Mouse (Mus musculus): ENCODE measurements at regions not wholly inside any gene's neighbourhood (a gene's known extent, or its start where the extent isn't known, plus 50 kb on each side); places are given as distances from the start of the nearest gene placed in this dataset.
"Not testable (repeated sequence)": the region's sequence is repeated elsewhere in the genome, so short reads cannot be mapped to it uniquely, and the experiment has no call there.

DNA sequence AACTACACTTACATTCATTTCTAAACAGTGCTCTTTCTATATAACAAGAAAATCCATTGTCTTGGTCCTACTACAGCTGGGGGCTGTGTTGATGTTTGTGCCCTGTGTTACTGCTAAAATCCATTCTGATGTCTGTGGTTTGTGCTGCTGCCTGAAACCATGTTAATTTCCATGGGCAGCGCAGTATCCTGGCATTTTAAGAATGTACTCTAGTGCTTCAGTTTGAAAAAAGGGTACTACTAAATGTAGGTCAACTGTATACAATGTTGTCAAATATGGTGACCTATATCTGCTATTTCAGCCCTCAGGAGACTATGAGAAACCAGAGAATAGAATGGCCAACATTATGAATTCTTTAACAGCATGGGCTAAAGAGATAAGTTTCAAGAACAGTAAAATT, 1052.2 kb downstream of the Hace1 start:
- DNase-seq (ENCODE audit: low read depth, low spot score) = no peak
- POLR2A ChIA-PET = no interaction called here
- no peaks in the 10 kb centered on the region for H3K27me3 ChIP-seq
- no peak for ATAC-seq
- CTCF ChIA-PET = no interaction called here
- TF ChIP-seq CTCF (IDR thresholded peaks at IDR 0.05) = no peak
- in situ Hi-C loops (cut with MboI; ENCODE audit: low pct_unique_long_range_greater_than_20kb) = no loop called here

DNA sequence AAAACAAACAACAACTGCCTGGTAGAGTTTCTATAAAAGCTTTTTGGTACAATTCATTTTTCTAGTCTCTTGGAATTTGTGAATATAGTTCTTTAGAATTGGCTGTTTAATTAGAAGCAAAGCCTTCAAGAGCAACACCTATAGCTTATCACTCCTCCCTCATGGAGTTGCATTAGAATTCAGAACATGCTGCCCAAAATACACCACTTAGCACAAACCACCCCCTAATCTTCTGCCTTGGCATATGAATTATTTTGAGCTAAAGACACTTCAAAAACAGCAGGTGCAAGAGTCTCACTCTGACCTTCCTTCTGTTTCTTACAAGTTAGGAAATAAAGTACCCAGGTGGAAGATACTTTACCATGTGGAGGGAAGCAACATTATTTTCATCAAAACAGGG, 1085.4 kb downstream of the Hace1 start:
- no peak for TF ChIP-seq CTCF (IDR thresholded peaks at IDR 0.05)
- ChIA-PET POLR2A (no interaction called here), CTCF (interaction anchor here (1.2 kb wide), 1 partner anchor 33 kb away, joined by 3 read pairs; no protein-coding TSS in a partner anchor)
- ATAC-seq = no peak
- H3K27me3 ChIP-seq = no peaks in the 10 kb centered on the region
- in situ Hi-C loops (cut with MboI; ENCODE audit: low pct_unique_long_range_greater_than_20kb) = no loop called here
- DNase-seq (ENCODE audit: low read depth, low spot score) = no peak

DNA sequence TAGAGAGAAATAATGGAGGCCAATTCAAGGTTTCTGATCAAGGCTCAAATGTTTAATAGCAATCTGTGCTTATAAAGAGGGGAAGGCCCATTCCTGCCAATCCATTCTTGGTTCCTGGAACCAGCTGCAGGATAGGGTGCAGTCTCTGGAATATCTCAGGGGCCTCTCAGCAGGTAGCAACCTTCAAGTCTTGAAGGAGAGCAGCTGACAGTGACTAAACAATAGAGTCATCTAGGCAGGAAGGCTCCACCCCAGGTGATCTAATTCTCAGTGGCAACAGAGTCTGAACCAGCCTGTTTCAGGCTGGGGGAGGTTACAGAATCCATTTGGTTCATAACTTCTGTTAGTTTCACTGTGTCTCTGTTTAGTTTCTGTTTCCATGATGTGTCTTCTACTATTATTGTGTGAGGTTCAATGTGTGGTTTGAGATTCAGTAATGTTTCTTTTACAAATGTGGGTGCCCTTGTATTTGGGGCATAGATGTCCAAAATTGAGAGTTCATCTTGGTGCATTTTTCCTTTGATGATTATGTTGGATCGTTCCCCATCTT, 1112.3 kb downstream of the Hace1 start:
- POLR2A ChIA-PET; DNase-seq (ENCODE audit: low read depth, low spot score); H3K27me3 ChIP-seq; CTCF ChIA-PET; in situ Hi-C loops (cut with MboI; ENCODE audit: low pct_unique_long_range_greater_than_20kb); ATAC-seq: not testable (repeated sequence)

DNA sequence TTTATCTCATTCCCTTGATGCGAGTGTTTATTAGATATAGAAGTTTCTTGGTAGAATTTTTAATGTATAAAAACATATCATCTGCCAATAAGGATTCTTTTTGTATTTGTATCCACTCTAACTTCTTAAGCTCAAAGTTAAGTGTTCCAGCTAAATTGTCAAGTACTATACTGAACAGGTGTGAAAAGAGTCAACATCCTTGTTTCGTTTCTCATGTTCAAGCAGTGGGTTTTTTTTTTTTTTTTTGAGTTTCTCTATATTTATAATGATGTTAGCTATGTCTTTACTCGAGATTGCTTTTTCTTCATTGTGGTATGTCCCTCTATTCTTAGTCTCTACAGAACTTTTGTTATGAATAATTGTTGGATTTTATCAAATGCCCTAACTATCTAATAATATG, 1115.0 kb downstream of the Hace1 start:
- no peak for ATAC-seq
- in situ Hi-C loops (cut with MboI; ENCODE audit: low pct_unique_long_range_greater_than_20kb) = no loop called here
- CTCF ChIA-PET = no interaction called here
- no peak for DNase-seq (ENCODE audit: low read depth, low spot score)
- POLR2A ChIA-PET = no interaction called here
- H3K27me3 ChIP-seq = no peaks in the 10 kb centered on the region
- TF ChIP-seq CTCF (IDR thresholded peaks at IDR 0.05) = no peak

DNA sequence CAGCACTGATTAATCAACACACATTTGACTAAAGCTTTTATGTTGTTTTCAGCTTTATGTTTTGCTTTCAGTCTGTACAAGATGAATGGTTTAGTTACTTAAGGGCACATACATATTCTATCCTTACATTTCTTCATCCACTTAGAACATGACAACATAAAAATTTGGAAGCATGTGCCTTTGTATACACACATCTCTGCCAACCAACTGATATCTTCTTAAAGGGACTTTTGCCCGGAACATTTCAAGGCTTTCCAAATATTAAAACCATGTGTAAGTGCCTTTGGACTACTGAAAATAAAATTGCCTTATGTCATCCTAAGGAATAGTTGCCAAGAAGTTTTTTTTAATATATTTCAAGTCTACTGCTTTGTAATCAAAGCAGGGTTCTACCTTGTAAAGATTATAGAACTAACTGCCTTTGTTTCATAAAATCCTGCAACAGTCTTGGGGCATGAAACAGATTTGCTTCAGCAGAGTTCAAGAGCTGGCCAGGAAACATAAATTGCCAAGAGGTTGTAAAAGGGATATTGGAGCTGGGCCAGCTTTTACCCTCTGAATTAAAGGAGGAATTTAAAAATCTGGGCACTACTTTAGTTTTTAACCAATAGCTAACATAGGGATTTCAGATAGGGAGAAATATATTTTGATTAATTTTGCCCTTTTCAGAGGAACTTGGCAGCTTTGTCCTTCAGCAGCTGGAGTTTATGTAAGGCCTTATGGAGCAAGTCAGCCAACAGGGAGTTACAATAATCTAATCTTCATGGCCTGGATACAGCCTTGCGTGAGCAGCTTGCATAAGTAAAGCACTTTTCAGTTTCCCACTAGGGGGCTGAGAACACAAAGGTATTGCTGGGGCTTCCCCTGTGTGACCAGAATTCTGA, 1120.0 kb downstream of the Hace1 start:
- CTCF ChIA-PET = no interaction called here
- no peak for TF ChIP-seq CTCF (IDR thresholded peaks at IDR 0.05)
- ATAC-seq (no peak), DNase-seq (ENCODE audit: low read depth, low spot score) (no peak)
- POLR2A ChIA-PET = no interaction called here
- H3K27me3 ChIP-seq = no peaks in the 10 kb centered on the region
- in situ Hi-C loops (cut with MboI; ENCODE audit: low pct_unique_long_range_greater_than_20kb) = no loop called here

DNA sequence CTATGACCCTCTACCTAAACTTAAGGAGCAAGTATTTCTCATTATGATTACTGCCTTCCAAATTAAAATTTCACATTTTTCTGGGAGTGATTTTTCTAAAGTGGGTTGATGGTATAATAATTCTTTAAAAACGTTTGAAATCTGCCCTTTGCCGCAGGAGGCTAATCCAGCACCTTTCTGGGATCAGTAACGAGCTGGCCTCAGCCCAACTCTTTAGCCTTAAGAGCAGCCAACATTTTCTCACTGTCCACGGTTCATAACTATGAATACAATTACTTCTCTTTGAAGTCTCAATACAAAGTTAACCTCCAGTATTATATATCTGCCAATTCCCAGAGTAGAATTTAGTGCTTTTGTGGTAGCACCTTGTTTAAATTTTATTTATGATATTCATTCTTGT, 1123.6 kb downstream of the Hace1 start:
- ChIA-PET CTCF (no interaction called here), POLR2A (no interaction called here)
- ATAC-seq (no peak), DNase-seq (ENCODE audit: low read depth, low spot score) (no peak)
- in situ Hi-C loops (cut with MboI; ENCODE audit: low pct_unique_long_range_greater_than_20kb) = no loop called here
- no peaks in the 10 kb centered on the region for H3K27me3 ChIP-seq
- no peak for TF ChIP-seq CTCF (IDR thresholded peaks at IDR 0.05)

DNA sequence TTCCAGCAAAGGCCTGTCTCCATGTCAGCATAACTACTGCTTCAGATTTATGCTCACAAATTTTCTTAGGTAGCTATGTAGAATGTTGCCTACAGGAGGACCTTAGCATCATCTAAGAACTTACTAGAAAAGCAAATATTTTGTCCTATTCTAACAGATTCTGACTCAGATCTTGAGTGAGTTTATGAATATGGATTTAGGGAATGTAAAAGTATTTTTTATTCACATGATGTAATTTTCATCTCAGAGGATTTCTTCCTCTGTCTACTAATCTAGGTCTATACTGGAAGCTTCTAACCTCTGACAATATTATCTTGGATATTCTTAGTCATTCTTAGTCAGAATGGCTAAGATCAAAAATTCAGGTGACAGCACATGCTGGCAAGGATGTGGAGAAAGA, 1130.4 kb downstream of the Hace1 start:
- H3K27me3 ChIP-seq; in situ Hi-C loops (cut with MboI; ENCODE audit: low pct_unique_long_range_greater_than_20kb); CTCF ChIA-PET; DNase-seq (ENCODE audit: low read depth, low spot score); ATAC-seq; POLR2A ChIA-PET: not testable (repeated sequence)

DNA sequence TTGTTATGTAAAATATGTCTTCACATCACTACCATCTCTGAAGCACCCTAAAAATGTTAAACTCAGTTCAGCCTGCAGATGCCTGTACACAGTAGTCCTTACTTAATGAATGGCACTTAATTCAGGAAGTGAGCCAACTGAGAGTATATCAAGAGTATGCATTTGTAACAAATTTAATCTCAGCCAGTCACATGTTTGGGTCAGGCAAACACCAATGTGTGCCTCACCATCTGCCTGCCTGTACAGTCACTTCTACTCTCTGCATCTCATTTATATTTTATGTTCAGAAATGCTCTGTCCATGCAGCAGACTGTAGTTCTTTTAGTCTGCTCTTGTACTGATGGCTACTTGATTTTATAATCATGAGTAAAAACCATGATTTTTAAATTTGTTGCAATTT, 1135.1 kb downstream of the Hace1 start:
- ATAC-seq (no peak), DNase-seq (ENCODE audit: low read depth, low spot score) (no peak)
- no peak for TF ChIP-seq CTCF (IDR thresholded peaks at IDR 0.05)
- in situ Hi-C loops (cut with MboI; ENCODE audit: low pct_unique_long_range_greater_than_20kb) = no loop called here
- POLR2A ChIA-PET = no interaction called here
- no peaks in the 10 kb centered on the region for H3K27me3 ChIP-seq
- CTCF ChIA-PET = no interaction called here

DNA sequence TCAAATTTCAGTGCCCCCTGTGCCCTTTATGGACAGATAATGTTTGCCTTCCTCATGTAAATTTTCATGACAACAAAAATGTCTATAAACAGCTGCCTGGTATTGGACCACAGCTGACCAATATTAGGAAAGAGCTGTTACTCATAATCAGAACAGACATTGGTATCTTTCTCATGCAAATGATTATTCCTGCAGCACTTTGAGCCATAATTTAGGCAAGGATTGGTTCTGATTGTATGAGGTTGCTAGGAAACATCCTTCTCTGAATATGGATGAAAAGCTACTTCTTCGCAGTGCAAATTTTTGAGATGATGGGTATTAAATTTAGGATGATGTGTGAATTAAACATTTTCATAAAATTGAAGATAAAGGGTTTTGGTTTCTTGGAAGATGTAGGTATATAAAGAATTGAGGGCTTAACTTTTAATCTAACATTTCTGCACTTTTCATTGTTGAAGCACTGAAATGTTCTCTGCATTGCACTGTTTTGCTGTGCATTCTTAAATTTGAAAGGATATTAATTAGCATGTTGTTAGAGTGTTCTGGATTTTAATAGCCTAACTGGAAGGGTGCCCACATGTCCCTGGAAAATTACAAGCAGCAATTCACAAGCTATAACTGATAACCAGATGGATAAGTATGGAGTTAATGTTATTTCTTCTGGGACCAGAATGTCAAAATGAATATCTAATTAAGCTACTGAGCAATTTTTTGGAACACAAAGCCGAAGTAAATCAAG, 1140.9 kb downstream of the Hace1 start:
- ChIA-PET CTCF (no interaction called here), POLR2A (no interaction called here)
- in situ Hi-C loops (cut with MboI; ENCODE audit: low pct_unique_long_range_greater_than_20kb) = no loop called here
- TF ChIP-seq CTCF (IDR thresholded peaks at IDR 0.05) = no peak
- ATAC-seq (no peak), DNase-seq (ENCODE audit: low read depth, low spot score) (no peak)
- no peaks in the 10 kb centered on the region for H3K27me3 ChIP-seq

DNA sequence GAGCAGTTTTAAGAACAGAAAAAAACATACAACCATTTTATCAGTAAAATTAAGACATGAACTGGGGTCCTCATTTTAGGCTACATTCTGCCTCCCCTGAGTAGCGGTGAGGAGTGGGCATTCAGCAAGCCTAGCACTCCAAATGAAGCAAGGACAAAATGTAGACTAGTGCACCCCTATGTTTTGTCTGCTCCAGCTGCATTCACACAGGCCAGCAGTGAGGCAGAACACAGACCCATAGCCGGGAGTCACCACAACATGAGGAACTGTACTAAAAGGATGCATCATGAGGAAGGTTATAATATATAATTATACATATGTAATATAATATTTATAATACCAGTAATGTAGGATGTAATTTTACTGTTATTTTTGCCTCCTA, 1141.5 kb downstream of the Hace1 start:
- DNase-seq (ENCODE audit: low read depth, low spot score) (no peak), ATAC-seq (no peak)
- ChIA-PET CTCF (no interaction called here), POLR2A (no interaction called here)
- no peak for TF ChIP-seq CTCF (IDR thresholded peaks at IDR 0.05)
- in situ Hi-C loops (cut with MboI; ENCODE audit: low pct_unique_long_range_greater_than_20kb) = no loop called here
- no peaks in the 10 kb centered on the region for H3K27me3 ChIP-seq

DNA sequence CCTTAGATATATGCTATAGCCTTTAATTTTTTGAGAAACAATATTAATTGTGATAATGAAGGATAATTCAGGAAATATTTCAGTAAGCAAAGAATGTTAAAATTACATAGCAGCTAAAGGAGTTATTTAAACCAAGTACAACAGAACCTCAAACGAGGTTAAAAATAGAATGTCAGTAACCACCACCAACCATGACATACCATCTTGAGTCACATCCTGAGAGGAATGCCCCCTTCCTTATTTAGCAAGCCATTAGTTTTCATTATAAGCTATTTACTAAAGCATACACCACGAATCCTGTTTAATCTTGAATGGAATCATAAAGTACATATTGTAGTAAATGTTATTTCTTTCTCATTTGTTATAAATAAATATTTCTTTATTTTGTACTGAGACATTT, 1146.0 kb downstream of the Hace1 start:
- no peaks in the 10 kb centered on the region for H3K27me3 ChIP-seq
- DNase-seq (ENCODE audit: low read depth, low spot score) (no peak), ATAC-seq (no peak)
- ChIA-PET CTCF (no interaction called here), POLR2A (no interaction called here)
- TF ChIP-seq CTCF (IDR thresholded peaks at IDR 0.05) = no peak
- in situ Hi-C loops (cut with MboI; ENCODE audit: low pct_unique_long_range_greater_than_20kb) = no loop called here
